Mouse (Mus musculus): Measurements from ENCODE around the gene Ube4b.
"Not testable (repeated sequence)": the region's sequence is repeated elsewhere in the genome, so short reads cannot be mapped to it uniquely, and the experiment has no call there.

GRCm38 (mm10) chr4:149431887-149432286 lies 5.3 kb upstream of the Ube4b start:
- not testable (repeated sequence) for TF ChIP-seq POLR2A (IDR thresholded peaks at IDR 0.05; ENCODE audit: control insufficient read depth in 1 of 2, insufficient read depth in 1 of 2, low read depth in 1 of 2, low read length in 2 of 2, poor library complexity in 1 of 2); ELF1 (IDR thresholded peaks at IDR 0.05; ENCODE audit: low read depth, low read length); CTCF (IDR thresholded peaks at IDR 0.05 in 2 of 3, conservative IDR thresholded peaks at IDR 0.05 in 1 of 3; ENCODE audit: control insufficient read depth in 1 of 3, insufficient read depth in 1 of 3, low read depth in 2 of 3, low read length in 3 of 3, poor library complexity in 1 of 3, severe bottlenecking in 1 of 3); GATA1 (IDR thresholded peaks at IDR 0.05; ENCODE audit: low read depth, low read length); EP300 (IDR thresholded peaks at IDR 0.05; ENCODE audit: low read depth in 1 of 2, low read length in 2 of 2); ZC3H11A (IDR thresholded peaks at IDR 0.05; ENCODE audit: low read depth, low read length)

Measured in MEL (cell line).